Mouse (Mus musculus) MEL (cell line): ENCODE measurements around the gene Cbfa2t2. TPM values are rescaled to one million over a fixed set of nuclear protein-coding genes. Genes with fewer than 3 reads are reported as not detected.

Source experiments
- DNase-seq: peaks from one replicate; pipeline ENCODE4 v3.0.0; 2011; ENCODE audit warnings: low read depth, low spot score
- H3K27ac ChIP-seq: 2 replicates; pipeline ENCODE4 v1.5.1; 2012; ENCODE audit warnings: low read depth, mild to moderate bottlenecking, control low read depth, low read length, moderate library complexity; ENCODE audit not compliant: control insufficient read depth
- H3K27me3 ChIP-seq, 2 experiments: fragments of 150-350 bp in 1 of 2; sonication (generic) in 1 of 2; 2 replicates each; pipeline ENCODE4 v1.6.1; 2012; ENCODE audit warnings: low read length in 2 of 2, mild to moderate bottlenecking in 2 of 2, improper control_type of control experiment in 1 of 2, moderate library complexity in 1 of 2; ENCODE audit not compliant: insufficient read depth in 2 of 2, control insufficient read depth in 1 of 2
- H3K36me3 ChIP-seq, 2 experiments: 2 replicates each; pipeline ENCODE4 v1.6.1; 2012 to 2014; ENCODE audit warnings: low read length in 2 of 2, improper control_type of control experiment in 1 of 2, inconsistent platforms in 1 of 2, mild to moderate bottlenecking in 1 of 2; ENCODE audit not compliant: insufficient read depth in 2 of 2, control insufficient read depth in 1 of 2
- H3K4me1 ChIP-seq, 2 experiments: fragments of 150-350 bp in 1 of 2; sonication (generic) in 1 of 2; 2 replicates each; pipeline ENCODE4 v1.6.1; 2012; ENCODE audit warnings: low read length in 2 of 2, improper control_type of control experiment in 1 of 2, mild to moderate bottlenecking in 1 of 2; ENCODE audit not compliant: insufficient read depth in 2 of 2, control insufficient read depth in 1 of 2
- H3K4me3 ChIP-seq, 2 experiments: fragments of 150-350 bp in 1 of 2; sonication (generic) in 1 of 2; 2 replicates each; pipeline ENCODE4 v1.5.1; 2012; ENCODE audit warnings: low read depth in 2 of 2, low read length in 2 of 2, mild to moderate bottlenecking in 2 of 2, moderate library complexity in 2 of 2, control low read depth in 1 of 2, improper control_type of control experiment in 1 of 2; ENCODE audit not compliant: control insufficient read depth in 1 of 2, insufficient read depth in 1 of 2
- H3K79me2 ChIP-seq: 2 replicates; pipeline ENCODE4 v1.6.1; 2012; ENCODE audit warnings: mild to moderate bottlenecking, low read length, moderate library complexity; ENCODE audit not compliant: control insufficient read depth, poor library complexity, insufficient read depth
- H3K9ac ChIP-seq: 2 replicates; pipeline ENCODE4 v1.6.1; 2012; ENCODE audit warnings: low read depth, mild to moderate bottlenecking, control low read depth, low read length, moderate library complexity; ENCODE audit not compliant: control insufficient read depth, poor library complexity, severe bottlenecking
- H3K9me3 ChIP-seq: fragments of 150-350 bp; sonication (generic); replicated peaks from 2 replicates; pipeline ENCODE4 v1.6.1; 2012; ENCODE audit warnings: mild to moderate bottlenecking, low read length, improper control_type of control experiment, moderate library complexity; ENCODE audit not compliant: insufficient read depth
- BHLHE40 ChIP-seq: IDR thresholded peaks from 2 replicates; pipeline ENCODE4 v1.6.1; 2012; ENCODE audit warnings: low read depth, mild to moderate bottlenecking, inconsistent platforms, low read length, improper control_type of control experiment, borderline replicate concordance
- CTCF ChIP-seq, 3 experiments: IDR thresholded peaks in 2 of 3; conservative IDR thresholded peaks in 1 of 3; 2 replicates each; pipeline ENCODE4 v1.5.1; 2011 to 2012; ENCODE audit warnings: low read length in 3 of 3, low read depth in 2 of 3, mild to moderate bottlenecking in 2 of 3, improper control_type of control experiment in 1 of 3, inconsistent platforms in 1 of 3, mixed read lengths in 1 of 3, moderate library complexity in 1 of 3; ENCODE audit not compliant: control insufficient read depth in 1 of 3, insufficient read depth in 1 of 3, poor library complexity in 1 of 3, severe bottlenecking in 1 of 3
- EP300 ChIP-seq, 2 experiments: IDR thresholded peaks; 2 replicates each; pipeline ENCODE4 v1.6.1; 2011; ENCODE audit warnings: improper control_type of control experiment in 2 of 2, low read length in 2 of 2, low read depth in 1 of 2, mild to moderate bottlenecking in 1 of 2
- ETS1 ChIP-seq: IDR thresholded peaks from 2 replicates; pipeline ENCODE4 v1.6.1; 2012; ENCODE audit warnings: low read depth, mild to moderate bottlenecking, inconsistent platforms, low read length, improper control_type of control experiment, moderate library complexity
- HCFC1 ChIP-seq: IDR thresholded peaks from 2 replicates; pipeline ENCODE4 v1.6.1; 2012; ENCODE audit warnings: low read depth, mild to moderate bottlenecking, inconsistent platforms, low read length, improper control_type of control experiment, moderate library complexity
- JUND ChIP-seq: IDR thresholded peaks from 2 replicates; pipeline ENCODE4 v1.6.1; 2011; ENCODE audit warnings: low read depth, mild to moderate bottlenecking, improper control_type of control experiment, low read length
- MEF2A ChIP-seq: IDR thresholded peaks from 2 replicates; pipeline ENCODE4 v1.6.1; 2014; ENCODE audit warnings: low read depth, mild to moderate bottlenecking, inconsistent platforms, low read length, improper control_type of control experiment; ENCODE audit not compliant: poor library complexity, insufficient replicate concordance, severe bottlenecking; ENCODE audit errors: extremely low read depth
- MXI1 ChIP-seq: IDR thresholded peaks from 2 replicates; pipeline ENCODE4 v1.6.1; 2011; ENCODE audit warnings: mild to moderate bottlenecking, low read depth, low read length, improper control_type of control experiment
- MYB ChIP-seq: IDR thresholded peaks from 2 replicates; pipeline ENCODE4 v1.6.1; 2011; ENCODE audit warnings: mild to moderate bottlenecking, low read depth, low read length, improper control_type of control experiment
- MYC ChIP-seq: IDR thresholded peaks from 2 replicates; pipeline ENCODE4 v1.6.1; 2011; ENCODE audit warnings: low read depth, mild to moderate bottlenecking, low read length, improper control_type of control experiment, moderate library complexity
- NELFE ChIP-seq: IDR thresholded peaks from 2 replicates; pipeline ENCODE4 v1.6.1; 2011; ENCODE audit warnings: low read depth, low read length, improper control_type of control experiment
- POLR2AphosphoS5 ChIP-seq: IDR thresholded peaks from 2 replicates; pipeline ENCODE4 v1.6.1; 2012; ENCODE audit warnings: low read depth, borderline replicate concordance, mild to moderate bottlenecking, inconsistent platforms, low read length, moderate library complexity, mixed read lengths
- RAD21 ChIP-seq: IDR thresholded peaks from 2 replicates; pipeline ENCODE4 v1.6.1; 2011; ENCODE audit warnings: mild to moderate bottlenecking, low read depth, low read length, improper control_type of control experiment
- SIN3A ChIP-seq: IDR thresholded peaks from 2 replicates; pipeline ENCODE4 v1.6.1; 2012; ENCODE audit warnings: low read length, improper control_type of control experiment, inconsistent platforms
- SMC3 ChIP-seq: IDR thresholded peaks from 2 replicates; pipeline ENCODE4 v1.6.1; 2011; ENCODE audit warnings: low read depth, low read length, improper control_type of control experiment
- TAL1 ChIP-seq: IDR thresholded peaks from 2 replicates; pipeline ENCODE4 v1.6.1; 2012; ENCODE audit warnings: mild to moderate bottlenecking, inconsistent platforms, low read length, moderate library complexity, mixed read lengths
- TBP ChIP-seq: IDR thresholded peaks from 2 replicates; pipeline ENCODE4 v1.8.0; 2011; ENCODE audit warnings: low read depth, low read length, improper control_type of control experiment
- TCF12 ChIP-seq: IDR thresholded peaks from 2 replicates; pipeline ENCODE4 v1.6.1; 2014; ENCODE audit warnings: low read depth, mild to moderate bottlenecking, inconsistent platforms, low read length, improper control_type of control experiment, moderate library complexity
- USF1 ChIP-seq: IDR thresholded peaks from 2 replicates; pipeline ENCODE4 v1.6.1; 2014; ENCODE audit warnings: low read depth, mild to moderate bottlenecking, inconsistent platforms, low read length, improper control_type of control experiment, moderate library complexity
- USF2 ChIP-seq, 2 experiments: IDR thresholded peaks; 2 replicates each; pipeline ENCODE4 v1.6.1; 2011 to 2012; ENCODE audit warnings: improper control_type of control experiment in 2 of 2, low read length in 2 of 2, borderline replicate concordance in 1 of 2, inconsistent platforms in 1 of 2, low read depth in 1 of 2, mild to moderate bottlenecking in 1 of 2; ENCODE audit not compliant: insufficient read depth in 1 of 2
- ZC3H11A ChIP-seq: IDR thresholded peaks from 2 replicates; pipeline ENCODE4 v1.6.1; 2012; ENCODE audit warnings: low read depth, mild to moderate bottlenecking, inconsistent platforms, low read length, improper control_type of control experiment
- ZMIZ1 ChIP-seq: IDR thresholded peaks from 2 replicates; pipeline ENCODE4 v1.6.1; 2012; ENCODE audit warnings: low read depth, mild to moderate bottlenecking, inconsistent platforms, low read length, improper control_type of control experiment, moderate library complexity
- ZNF384 ChIP-seq: IDR thresholded peaks from 2 replicates; pipeline ENCODE4 v1.6.1; 2012; ENCODE audit warnings: low read depth, mild to moderate bottlenecking, inconsistent platforms, low read length, improper control_type of control experiment
- polyA plus RNA-seq, 2 experiments: library from polyadenylated mRNA; stranded (reverse) in 1 of 2; unstranded in 1 of 2; fragments of >175 nt in 1 of 2; fragments of >200 nt in 1 of 2; gene quantifications; 2 replicates each; pipeline versions ENCODE4 v1.2.1 to v1.2.4; 2012; ENCODE audit warnings: low replicate concordance in 2 of 2, low read depth in 1 of 2; ENCODE audit not compliant: insufficient read length in 2 of 2, insufficient read depth in 1 of 2, missing spikeins in 1 of 2
- total RNA-seq: library from RNA; depleted of rRNA; stranded (reverse); fragments of 300-350 nt; gene quantifications from 2 replicates; pipeline ENCODE4 v1.2.3, GENCODE M21; 2012

Gene Cbfa2t2
- total and polyA plus RNA-seq, 3 experiments, result 5.9 to 23.1 TPM; not detected in 1

- H3K4me3 ChIP-seq, result no peak overlapping the region
- no peaks in the 10 kb centered on the region for H3K79me2 ChIP-seq
- no peak for DNase-seq
- H3K27ac ChIP-seq, result no peak overlapping the region
- H3K9ac ChIP-seq, result no peak overlapping the region
- TF ChIP-seq TBP (no peak), TCF12 (no peak), POLR2AphosphoS5 (no peak), ETS1 (no peak), MEF2A (no peak), ZMIZ1 (no peak), EP300 (IDR thresholded peaks at IDR 0.05; ENCODE audit: low read depth in 1 of 2, low read length in 2 of 2) (no peak), MYB (no peak), BHLHE40 (no peak), JUND (no peak), USF1 (no peak), USF2 (IDR thresholded peaks at IDR 0.05; ENCODE audit: borderline replicate concordance in 1 of 2, insufficient read depth in 1 of 2, low read depth in 1 of 2, low read length in 2 of 2) (no peak), CTCF (IDR thresholded peaks at IDR 0.05 in 2 of 3, conservative IDR thresholded peaks at IDR 0.05 in 1 of 3; ENCODE audit: control insufficient read depth in 1 of 3, insufficient read depth in 1 of 3, low read depth in 2 of 3, low read length in 3 of 3, poor library complexity in 1 of 3, severe bottlenecking in 1 of 3) (no peak), MXI1 (no peak), NELFE (no peak), ZNF384 (no peak), TAL1 (no peak), RAD21 (no peak), HCFC1 (no peak)
- no peaks in the 10 kb centered on the region for H3K36me3 ChIP-seq
- no peaks in the 10 kb centered on the region for H3K27me3 ChIP-seq
- H3K9me3 ChIP-seq, result no peaks in the 10 kb centered on the region
- H3K4me1 ChIP-seq, result peaks cover 2 to 11% of the 10 kb centered on the region in 2 experiments; a peak in 2 of 4 replicates
These were observed 25.9 kb upstream of the Cbfa2t2 start for GRCm38 (mm10) chr2:154410355-154410754.

GRCm38 (mm10) chr2:154412018-154412666 lies 24.1 kb upstream of the Cbfa2t2 start:
- H3K27me3 ChIP-seq, result no peaks in the 10 kb centered on the region
- no peak overlapping the region for H3K27ac ChIP-seq
- no peaks in the 10 kb centered on the region for H3K79me2 ChIP-seq
- peak; percentile 80 for DNase-seq
- TF ChIP-seq ZC3H11A (peak; percentile 73), MXI1 (no peak), SMC3 (peak; percentile 84), SIN3A (no peak; the same call in 1 of the 2 replicates), ZMIZ1 (no peak), ZNF384 (peak; percentile 40; the same call in 1 of the 2 replicates), CTCF (IDR thresholded peaks at IDR 0.05 in 2 of 3, conservative IDR thresholded peaks at IDR 0.05 in 1 of 3; ENCODE audit: control insufficient read depth in 1 of 3, insufficient read depth in 1 of 3, low read depth in 2 of 3, low read length in 3 of 3, poor library complexity in 1 of 3, severe bottlenecking in 1 of 3) (peak; percentile 41 to 86 (median 56); a peak in 5 of 6 replicates), RAD21 (peak; percentile 90), MEF2A (no peak), MYC (no peak)
- TF ChIP-seq, all 39 proteins: peak for 5
- H3K4me3 ChIP-seq, result no peak overlapping the region
- H3K9me3 ChIP-seq, result no peaks in the 10 kb centered on the region
- H3K9ac ChIP-seq, result no peak overlapping the region
- no peaks in the 10 kb centered on the region for H3K36me3 ChIP-seq
- peaks cover 0 to 7% of the 10 kb centered on the region in 2 experiments; a peak in 1 of 4 replicates for H3K4me1 ChIP-seq
